Mouse (Mus musculus) brain, embryonic 18.5 days (tissue): ENCODE results near the gene Tfip11.

Experiments
- DNase-seq: peaks from one replicate; pipeline ENCODE4 v3.0.0-alpha.2; 2012; ENCODE audit warnings: low read depth, low spot score

Tfip11 gene

GRCm38 (mm10) chr5:112325546-112326445 is at the start of gene Tfip11:
Tfip11 (plus strand) TSS chr5:112326358.
- DNase-seq = peak; percentile 90

- DNase-seq = no peak
Observed at GRCm38 (mm10) chr5:112276907-112277348, 49.2 kb upstream of the Tfip11 start.

GRCm38 (mm10) chr5:112277906-112278470 is 48.2 kb upstream of the Tfip11 start:
- DNase-seq = no peak

- DNase-seq = no peak
Observed at GRCm38 (mm10) chr5:112279181-112280021, 46.8 kb upstream of the Tfip11 start.

GRCm38 (mm10) chr5:112280151-112280550 is 46.0 kb upstream of the Tfip11 start:
- DNase-seq = no peak

- no peak for DNase-seq
Observed at GRCm38 (mm10) chr5:112280863-112281660, 45.1 kb upstream of the Tfip11 start.

GRCm38 (mm10) chr5:112281676-112282075 is 44.5 kb upstream of the Tfip11 start:
- no peak for DNase-seq

GRCm38 (mm10) chr5:112282123-112282779 is 43.9 kb upstream of the Tfip11 start:
- no peak for DNase-seq

- no peak for DNase-seq
Observed at GRCm38 (mm10) chr5:112282780-112283482, 43.2 kb upstream of the Tfip11 start.

GRCm38 (mm10) chr5:112283543-112284202 is 42.5 kb upstream of the Tfip11 start:
- no peak for DNase-seq

- no peak for DNase-seq
Observed at GRCm38 (mm10) chr5:112284203-112284582, 42.0 kb upstream of the Tfip11 start.

- DNase-seq = no peak
Observed at GRCm38 (mm10) chr5:112285548-112286085, 40.5 kb upstream of the Tfip11 start.

GRCm38 (mm10) chr5:112286608-112286983 is 39.6 kb upstream of the Tfip11 start:
- no peak for DNase-seq

- no peak for DNase-seq
Observed at GRCm38 (mm10) chr5:112286984-112287641, 39.0 kb upstream of the Tfip11 start.

GRCm38 (mm10) chr5:112287652-112288051 is 38.5 kb upstream of the Tfip11 start:
- DNase-seq = no peak

GRCm38 (mm10) chr5:112288193-112289141 is 37.7 kb upstream of the Tfip11 start:
- no peak for DNase-seq

GRCm38 (mm10) chr5:112289236-112289635 is 36.9 kb upstream of the Tfip11 start:
- DNase-seq = no peak
